Mouse (Mus musculus) neural tube, embryonic 11.5 days (tissue): ENCODE measurements around the gene Snx29. TPM values are rescaled to one million over a fixed set of nuclear protein-coding genes. Genes with fewer than 3 reads are reported as not detected.
"Not testable (repeated sequence)": the region's sequence is repeated elsewhere in the genome, so short reads cannot be mapped to it uniquely, and the experiment has no call there.

Experiments used
- ATAC-seq: fragments of 200-750 bp; cut with Nextera tagmentation; 2 replicates; pipeline ENCODE4 v1.8.0; 2017; ENCODE audit warnings: moderate number of reproducible peaks, mild to moderate bottlenecking, moderate TSS enrichment, moderate library complexity; ENCODE audit not compliant: insufficient read depth, low FRiP score, low TSS enrichment
- DNase-seq: peaks from one replicate; pipeline ENCODE4 v3.0.0-alpha.2; 2015; ENCODE audit warnings: low spot score
- H3K27ac ChIP-seq: fragments of 300-500 bp; sonication (generic); 2 replicates; pipeline ENCODE4 v1.5.1; 2014; ENCODE audit warnings: low read depth, mild to moderate bottlenecking, low read length
- H3K27me3 ChIP-seq: fragments of 300-500 bp; sonication (generic); 2 replicates; pipeline ENCODE4 v1.6.1; 2014; ENCODE audit warnings: mild to moderate bottlenecking, low read length, mixed read lengths; ENCODE audit not compliant: control insufficient read depth, insufficient read depth
- H3K36me3 ChIP-seq: fragments of 300-500 bp; sonication (generic); 2 replicates; pipeline ENCODE4 v1.6.1; 2014; ENCODE audit warnings: mild to moderate bottlenecking, low read length, moderate library complexity, mixed read lengths; ENCODE audit not compliant: control insufficient read depth, insufficient read depth
- H3K4me1 ChIP-seq: fragments of 300-500 bp; sonication (generic); 2 replicates; pipeline ENCODE4 v1.6.1; 2014; ENCODE audit warnings: low read length, mixed read lengths; ENCODE audit not compliant: control insufficient read depth, insufficient read depth
- H3K4me2 ChIP-seq: fragments of 300-500 bp; sonication (generic); 2 replicates; pipeline ENCODE4 v1.6.1; 2014; ENCODE audit warnings: low read depth, mild to moderate bottlenecking, moderate library complexity
- H3K4me3 ChIP-seq: fragments of 300-500 bp; sonication (generic); 2 replicates; pipeline ENCODE4 v1.5.1; 2014; ENCODE audit warnings: low read depth, low read length
- H3K9ac ChIP-seq: fragments of 300-500 bp; sonication (generic); 2 replicates; pipeline ENCODE4 v1.6.1; 2014; ENCODE audit warnings: mild to moderate bottlenecking, low read length
- H3K9me3 ChIP-seq: fragments of 300-500 bp; sonication (generic); 2 replicates; pipeline ENCODE4 v1.6.1; 2016; ENCODE audit warnings: low read length; ENCODE audit not compliant: control insufficient read depth
- WGBS: fragments of 180-500 bp; shearing (Covaris S2); extraction: QIAGEN DNeasy Blood & Tissue Kit; methylation state at CpG from one replicate; pipeline ENCODE4 v1.1.7; 2014; 5-methylcytosine and 5-hydroxymethylcytosine counted together
- polyA plus RNA-seq: library from polyadenylated mRNA; unstranded; fragments of >200 nt; fragmentation: Nextera tagmentation; extraction: Ambion mirVana; gene quantifications from 2 replicates; pipeline ENCODE4 v1.2.1, GENCODE M21; 2014

The Snx29 gene
- polyA plus RNA-seq, 1 experiment from 2014 or later = 10.6 TPM

DNA sequence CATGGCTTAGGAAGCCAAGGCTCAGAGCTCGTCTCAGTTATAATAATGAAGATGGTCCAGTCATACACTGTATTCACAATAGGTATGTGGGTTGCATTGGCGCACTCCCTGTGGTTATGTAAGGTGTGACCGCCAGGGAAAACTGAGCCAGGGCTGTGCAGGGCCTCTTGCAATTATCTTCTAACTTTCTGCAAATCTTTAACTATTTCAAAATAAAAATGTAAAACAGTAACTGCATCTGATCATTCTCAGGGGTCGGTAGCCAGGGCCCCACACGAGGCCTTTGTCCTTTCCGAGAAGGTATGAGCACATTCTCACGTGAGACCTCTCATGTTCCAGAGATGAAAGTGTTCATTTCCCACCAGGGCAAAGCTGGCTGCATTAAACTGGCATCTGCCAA lies 185.6 kb downstream of the Snx29 start:
- WGBS = 90% methylated on average over 7 of the region's 7 CpGs
- DNase-seq = no peak

DNA sequence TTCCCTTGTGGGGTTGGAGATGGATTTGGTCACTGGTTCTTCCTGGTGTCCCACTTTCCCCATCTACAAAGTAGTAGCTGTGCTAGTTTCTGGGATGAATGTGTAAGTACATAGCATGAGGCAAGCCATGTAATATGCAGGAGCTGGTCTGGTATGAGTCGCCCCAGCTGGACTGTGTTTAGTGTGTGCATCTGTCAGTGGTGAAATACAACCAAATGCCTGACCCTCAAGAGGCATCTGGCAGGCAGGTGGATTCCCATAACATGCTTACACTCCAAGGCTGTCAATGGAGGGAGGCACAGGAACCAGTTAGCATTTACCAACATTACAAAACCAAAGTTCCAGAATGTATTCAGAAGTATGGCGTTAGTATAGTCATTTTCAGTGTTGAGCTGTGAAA lies 187.7 kb downstream of the Snx29 start:
- H3K4me2 ChIP-seq = no peak overlapping the region
- no peak overlapping the region for H3K27ac ChIP-seq
- no peak for DNase-seq
- ATAC-seq = no peak
- no peaks in the 10 kb centered on the region for H3K4me1 ChIP-seq
- 89% methylated on average over 2 of the region's 2 CpGs for WGBS
- H3K4me3 ChIP-seq = no peak overlapping the region
- H3K27me3 ChIP-seq = no peaks in the 10 kb centered on the region
- H3K9ac ChIP-seq = no peak overlapping the region
- H3K9me3 ChIP-seq = no peaks in the 10 kb centered on the region
- no peaks in the 10 kb centered on the region for H3K36me3 ChIP-seq

More for the DNA sequence above, 185.6 kb downstream of the Snx29 start:
- Histone ChIP-seq H3K4me3 (no peak overlapping the region), H3K27ac (no peak overlapping the region), H3K9ac (no peak overlapping the region), H3K36me3 (no peaks in the 10 kb centered on the region), H3K9me3 (no peaks in the 10 kb centered on the region), H3K4me1 (no peaks in the 10 kb centered on the region), H3K27me3 (no peaks in the 10 kb centered on the region), H3K4me2 (no peak overlapping the region)
- ATAC-seq = no peak

DNA sequence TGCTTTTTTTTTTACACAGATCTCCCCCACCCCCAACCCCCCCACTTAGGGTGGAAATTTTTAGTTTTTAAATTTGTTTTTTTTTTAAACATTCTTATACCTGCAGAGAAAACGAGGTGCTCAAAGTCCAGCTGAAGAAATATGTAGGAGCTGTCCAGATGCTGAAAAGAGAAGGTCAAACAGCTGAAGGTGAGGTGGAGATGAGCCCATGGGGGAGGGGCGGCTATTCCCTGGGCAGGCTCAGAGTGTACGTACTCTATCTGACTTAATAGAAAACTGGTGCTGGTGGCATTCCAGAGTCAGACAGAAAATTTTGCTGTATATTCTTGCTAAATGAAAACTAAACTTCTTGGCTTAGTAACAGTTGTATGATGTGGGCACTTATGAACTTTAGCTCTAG lies 188.1 kb downstream of the Snx29 start:
- Histone ChIP-seq H3K9me3 (no peaks in the 10 kb centered on the region), H3K4me3 (no peak overlapping the region), H3K4me2 (no peak overlapping the region), H3K27me3 (no peaks in the 10 kb centered on the region), H3K4me1 (no peaks in the 10 kb centered on the region), H3K9ac (no peak overlapping the region), H3K27ac (no peak overlapping the region), H3K36me3 (no peaks in the 10 kb centered on the region)
- 76% methylated on average over 3 of the region's 3 CpGs for WGBS
- DNase-seq (no peak), ATAC-seq (no peak)

DNA sequence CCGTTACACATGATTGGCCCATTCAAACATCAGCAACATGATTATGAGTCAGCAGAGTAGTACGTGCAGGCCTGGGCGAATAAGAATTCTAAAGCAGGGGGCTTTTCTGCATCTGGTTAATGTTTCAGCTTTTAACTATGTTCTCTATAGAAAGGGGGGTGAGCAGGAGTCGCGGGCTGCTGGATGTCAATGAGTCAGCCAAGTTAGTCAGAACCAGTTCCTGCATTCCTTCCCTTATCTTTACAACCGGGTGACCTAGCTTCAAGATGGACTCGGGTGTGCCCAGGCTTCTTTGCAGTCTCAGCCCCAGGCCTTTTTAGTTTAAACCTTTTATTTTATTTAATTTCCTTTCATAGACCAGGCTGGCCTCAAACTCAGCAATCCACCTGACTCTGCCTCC lies 189.0 kb downstream of the Snx29 start:
- not testable (repeated sequence) for H3K4me1 ChIP-seq, H3K4me3 ChIP-seq, H3K4me2 ChIP-seq, H3K36me3 ChIP-seq, H3K27ac ChIP-seq, ATAC-seq, H3K9me3 ChIP-seq, DNase-seq, H3K27me3 ChIP-seq, H3K9ac ChIP-seq
- WGBS = 89% methylated on average over 7 of the region's 7 CpGs

DNA sequence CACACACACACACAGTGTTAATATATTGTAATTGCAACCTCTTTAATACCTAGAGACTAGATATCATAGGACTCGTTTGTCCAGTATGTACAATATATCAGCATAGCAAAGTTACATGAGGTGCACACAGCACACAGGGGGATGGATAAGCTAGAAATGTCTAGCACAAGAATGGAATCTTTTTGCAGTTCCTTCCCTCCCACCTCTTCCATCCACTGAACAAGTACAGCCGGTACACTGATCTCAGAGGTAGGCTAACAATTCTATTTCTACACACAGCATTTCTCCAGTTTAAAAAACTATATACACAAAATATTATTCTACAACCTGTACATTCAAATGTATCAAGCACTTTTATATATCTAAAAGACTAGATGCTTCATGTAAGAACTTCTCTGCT lies 194.0 kb downstream of the Snx29 start:
- Histone ChIP-seq H3K36me3 (no peaks in the 10 kb centered on the region), H3K4me2 (no peak overlapping the region), H3K27me3 (no peaks in the 10 kb centered on the region), H3K4me3 (no peak overlapping the region), H3K27ac (no peak overlapping the region), H3K9me3 (no peaks in the 10 kb centered on the region), H3K9ac (no peak overlapping the region), H3K4me1 (no peaks in the 10 kb centered on the region)
- DNase-seq = no peak
- ATAC-seq = no peak
- 94% methylated on average over 2 of the region's 2 CpGs for WGBS

DNA sequence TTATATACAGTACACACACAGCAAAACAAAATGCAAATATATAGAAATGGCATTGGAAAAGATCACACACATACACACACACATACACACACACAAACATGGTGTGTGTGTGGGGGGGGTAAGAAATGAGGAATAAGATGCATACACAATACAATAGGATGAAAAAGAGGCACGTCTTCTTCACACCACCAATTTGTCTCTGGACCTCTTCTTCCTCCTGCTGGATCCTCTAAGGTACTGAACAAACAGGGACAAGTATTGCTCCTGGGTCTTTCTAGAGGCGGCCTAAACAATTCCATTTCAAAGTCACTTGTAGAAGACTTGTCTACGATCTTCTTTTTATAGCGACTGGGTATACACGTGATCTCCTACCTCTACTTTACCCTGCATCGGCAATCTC lies 194.7 kb downstream of the Snx29 start:
- Histone ChIP-seq H3K4me1 (no peaks in the 10 kb centered on the region), H3K27ac (no peak overlapping the region), H3K4me2 (no peak overlapping the region), H3K4me3 (no peak overlapping the region), H3K9me3 (no peaks in the 10 kb centered on the region), H3K9ac (no peak overlapping the region), H3K27me3 (no peaks in the 10 kb centered on the region), H3K36me3 (no peaks in the 10 kb centered on the region)
- WGBS = 95% methylated on average over 6 of the region's 6 CpGs
- ATAC-seq (no peak), DNase-seq (no peak)

DNA sequence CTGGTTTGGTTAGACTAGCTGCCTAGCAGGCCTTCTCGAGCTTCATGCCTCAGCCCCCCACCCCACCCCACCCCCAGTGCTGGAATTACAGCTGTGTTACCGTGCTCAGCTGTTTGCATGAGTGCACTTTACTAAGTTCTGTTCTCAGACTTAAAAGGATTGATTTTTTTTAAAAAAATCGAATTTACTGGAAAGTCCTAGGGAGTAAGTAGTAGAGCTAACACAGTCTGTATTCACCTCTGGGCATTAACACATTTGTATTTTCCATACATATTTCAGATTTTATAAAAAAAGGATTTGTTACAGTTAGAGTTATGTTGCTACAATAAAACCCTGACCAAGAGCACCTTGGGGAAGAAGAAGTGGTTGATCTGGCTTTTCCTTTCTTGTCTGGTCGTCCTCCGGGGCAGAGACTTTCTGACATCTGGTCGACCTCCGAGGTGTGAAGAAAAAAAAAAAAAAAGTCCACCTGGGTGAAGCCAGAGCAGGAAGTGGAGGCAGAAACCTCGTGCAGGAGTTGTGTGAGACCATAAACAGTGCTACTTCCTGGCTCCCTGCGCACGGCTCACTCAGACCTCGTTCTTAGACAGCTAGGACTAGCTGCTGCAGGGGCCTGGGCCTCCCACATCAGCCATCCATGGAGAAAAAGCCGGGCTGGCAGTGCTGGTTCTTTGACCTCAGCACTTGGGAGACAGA lies 196.2 kb downstream of the Snx29 start:
- H3K36me3 ChIP-seq = no peaks in the 10 kb centered on the region
- H3K4me2 ChIP-seq = no peak overlapping the region
- no peaks in the 10 kb centered on the region for H3K27me3 ChIP-seq
- no peak overlapping the region for H3K27ac ChIP-seq
- WGBS = 86% methylated on average over 12 of the region's 12 CpGs
- DNase-seq (no peak), ATAC-seq (no peak)
- no peaks in the 10 kb centered on the region for H3K9me3 ChIP-seq
- H3K4me3 ChIP-seq = no peak overlapping the region
- H3K9ac ChIP-seq = no peak overlapping the region
- H3K4me1 ChIP-seq = no peaks in the 10 kb centered on the region

DNA sequence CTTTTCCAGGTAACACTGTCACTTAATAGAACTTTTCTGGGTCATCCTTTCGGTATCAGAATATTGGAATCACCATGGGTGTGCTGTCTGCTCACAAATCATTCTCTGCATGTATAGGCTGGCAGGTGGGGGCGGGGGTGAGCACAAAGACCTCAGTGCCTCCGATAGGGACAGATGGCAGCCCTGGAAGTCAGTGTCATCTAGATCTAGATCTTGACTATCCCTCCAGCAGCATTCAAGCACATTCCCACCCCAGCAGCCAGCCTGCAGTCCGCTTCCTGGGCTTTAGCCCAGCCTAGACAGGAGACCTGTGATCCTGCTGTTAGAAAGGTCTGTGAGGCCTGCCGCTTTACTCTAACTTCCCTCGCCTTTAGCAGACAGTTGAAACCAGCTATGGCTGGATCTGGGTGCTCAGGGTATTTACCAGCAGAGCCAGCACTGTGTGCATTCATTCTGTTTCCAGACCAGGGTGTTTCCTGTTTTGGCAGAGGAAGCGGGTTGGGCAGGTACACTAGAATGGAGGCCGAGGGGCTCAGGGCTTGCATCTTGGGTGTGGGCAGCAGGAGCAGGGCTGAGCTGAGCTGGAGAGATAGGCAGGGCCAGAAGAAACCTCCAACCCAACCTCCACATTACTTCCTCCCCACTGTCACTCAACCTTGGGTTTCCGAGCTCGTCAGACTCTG lies 203.5 kb downstream of the Snx29 start:
- H3K9ac ChIP-seq = no peak overlapping the region
- no peak overlapping the region for H3K4me3 ChIP-seq
- 81% methylated on average over 10 of the region's 10 CpGs for WGBS
- H3K9me3 ChIP-seq = no peaks in the 10 kb centered on the region
- no peak overlapping the region for H3K4me2 ChIP-seq
- H3K4me1 ChIP-seq = no peaks in the 10 kb centered on the region
- no peak overlapping the region for H3K27ac ChIP-seq
- no peaks in the 10 kb centered on the region for H3K36me3 ChIP-seq
- ATAC-seq (no peak), DNase-seq (no peak)
- H3K27me3 ChIP-seq = no peaks in the 10 kb centered on the region

DNA sequence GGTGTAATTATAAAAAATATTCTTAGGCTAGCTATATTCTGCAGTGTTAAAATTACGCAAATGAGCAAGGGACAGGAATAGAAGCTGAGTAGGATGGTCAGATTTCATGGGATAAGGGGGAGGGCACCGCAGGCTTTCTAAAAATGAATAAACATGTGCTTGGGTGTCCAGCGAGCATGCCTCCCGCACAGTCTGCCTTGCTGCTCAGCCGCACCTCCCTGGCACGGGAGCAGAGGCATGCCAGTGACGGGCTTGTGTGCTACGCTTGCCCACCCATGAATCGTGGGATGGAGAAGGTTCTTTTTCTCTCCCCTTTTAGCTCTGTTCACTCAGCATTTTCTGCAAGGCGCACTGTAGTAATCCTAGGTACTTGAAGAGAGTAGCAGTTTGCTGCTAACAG lies 204.3 kb downstream of the Snx29 start:
- no peak overlapping the region for H3K4me2 ChIP-seq
- DNase-seq = no peak
- WGBS = 88% methylated on average over 10 of the region's 10 CpGs
- no peak for ATAC-seq
- no peaks in the 10 kb centered on the region for H3K4me1 ChIP-seq
- H3K9ac ChIP-seq = no peak overlapping the region
- H3K27ac ChIP-seq = no peak overlapping the region
- no peaks in the 10 kb centered on the region for H3K36me3 ChIP-seq
- no peaks in the 10 kb centered on the region for H3K9me3 ChIP-seq
- H3K4me3 ChIP-seq = no peak overlapping the region
- H3K27me3 ChIP-seq = no peaks in the 10 kb centered on the region
